Mouse (Mus musculus): Measurements from ENCODE around the gene Actr10. TPM values are rescaled to one million over a fixed set of nuclear protein-coding genes. Genes with fewer than 3 reads are reported as not detected.

Gene Actr10
- polyA plus RNA-seq, 1 experiment, result 112 TPM

GRCm38 (mm10) chr12:70910241-70910720 is 27.4 kb upstream of the Actr10 start:
- DNase-seq (ENCODE audit: low read depth), result peak; percentile 78
- peak; percentile 88 for TF ChIP-seq CTCF (IDR thresholded peaks at IDR 0.05; ENCODE audit: borderline replicate concordance, extremely low read depth, insufficient read depth, insufficient read length)
- TF ChIP-seq POLR2A (IDR thresholded peaks at IDR 0.05; ENCODE audit: borderline replicate concordance, extremely low read depth, insufficient read depth, insufficient read length, poor library complexity, severe bottlenecking), result no peak

- DNase-seq (ENCODE audit: low read depth), result peak; percentile 84
- peak; percentile 95 for TF ChIP-seq CTCF (IDR thresholded peaks at IDR 0.05; ENCODE audit: borderline replicate concordance, extremely low read depth, insufficient read depth, insufficient read length)
- no peak for TF ChIP-seq POLR2A (IDR thresholded peaks at IDR 0.05; ENCODE audit: borderline replicate concordance, extremely low read depth, insufficient read depth, insufficient read length, poor library complexity, severe bottlenecking)
Observed at GRCm38 (mm10) chr12:70911029-70911428, 26.6 kb upstream of the Actr10 start.

- peak; percentile 27 for DNase-seq (ENCODE audit: low read depth)
- TF ChIP-seq CTCF (IDR thresholded peaks at IDR 0.05; ENCODE audit: borderline replicate concordance, extremely low read depth, insufficient read depth, insufficient read length), result no peak
Observed at GRCm38 (mm10) chr12:70911676-70912379, 25.8 kb upstream of the Actr10 start.

GRCm38 (mm10) chr12:70913429-70913828 is 24.2 kb upstream of the Actr10 start:
- DNase-seq (ENCODE audit: low read depth), result peak; percentile 20
- TF ChIP-seq POLR2A (IDR thresholded peaks at IDR 0.05; ENCODE audit: borderline replicate concordance, extremely low read depth, insufficient read depth, insufficient read length, poor library complexity, severe bottlenecking) (no peak), CTCF (IDR thresholded peaks at IDR 0.05; ENCODE audit: borderline replicate concordance, extremely low read depth, insufficient read depth, insufficient read length) (peak; percentile 55; the same call in 1 of the 2 replicates)

- TF ChIP-seq CTCF (IDR thresholded peaks at IDR 0.05; ENCODE audit: borderline replicate concordance, extremely low read depth, insufficient read depth, insufficient read length) (peak; percentile 45; the same call in 1 of the 2 replicates), POLR2A (IDR thresholded peaks at IDR 0.05; ENCODE audit: borderline replicate concordance, extremely low read depth, insufficient read depth, insufficient read length, poor library complexity, severe bottlenecking) (no peak)
- DNase-seq (ENCODE audit: low read depth), result peak; percentile 78
Observed at GRCm38 (mm10) chr12:70914387-70914786, 23.3 kb upstream of the Actr10 start.

- DNase-seq (ENCODE audit: low read depth), result no peak
- TF ChIP-seq CTCF (IDR thresholded peaks at IDR 0.05; ENCODE audit: borderline replicate concordance, extremely low read depth, insufficient read depth, insufficient read length) (no peak), POLR2A (IDR thresholded peaks at IDR 0.05; ENCODE audit: borderline replicate concordance, extremely low read depth, insufficient read depth, insufficient read length, poor library complexity, severe bottlenecking) (no peak)
Observed at GRCm38 (mm10) chr12:70929781-70930180, 7.9 kb upstream of the Actr10 start.

GRCm38 (mm10) chr12:70937150-70937549 is 507 bp upstream of the Actr10 start:
- TF ChIP-seq CTCF (IDR thresholded peaks at IDR 0.05; ENCODE audit: borderline replicate concordance, extremely low read depth, insufficient read depth, insufficient read length) (no peak), POLR2A (IDR thresholded peaks at IDR 0.05; ENCODE audit: borderline replicate concordance, extremely low read depth, insufficient read depth, insufficient read length, poor library complexity, severe bottlenecking) (no peak)
- DNase-seq (ENCODE audit: low read depth), result no peak

- DNase-seq (ENCODE audit: low read depth), result no peak
- no peak for TF ChIP-seq CTCF (IDR thresholded peaks at IDR 0.05; ENCODE audit: borderline replicate concordance, extremely low read depth, insufficient read depth, insufficient read length)
- TF ChIP-seq POLR2A (IDR thresholded peaks at IDR 0.05; ENCODE audit: borderline replicate concordance, extremely low read depth, insufficient read depth, insufficient read length, poor library complexity, severe bottlenecking), result no peak
Observed at GRCm38 (mm10) chr12:70940806-70941205, 3.1 kb downstream of the Actr10 start.

GRCm38 (mm10) chr12:70944181-70944580 is 6.5 kb downstream of the Actr10 start:
- no peak for TF ChIP-seq CTCF (IDR thresholded peaks at IDR 0.05; ENCODE audit: borderline replicate concordance, extremely low read depth, insufficient read depth, insufficient read length)
- TF ChIP-seq POLR2A (IDR thresholded peaks at IDR 0.05; ENCODE audit: borderline replicate concordance, extremely low read depth, insufficient read depth, insufficient read length, poor library complexity, severe bottlenecking), result no peak
- DNase-seq (ENCODE audit: low read depth), result no peak

GRCm38 (mm10) chr12:70946585-70947256 is 9.1 kb downstream of the Actr10 start:
- TF ChIP-seq POLR2A (IDR thresholded peaks at IDR 0.05; ENCODE audit: borderline replicate concordance, extremely low read depth, insufficient read depth, insufficient read length, poor library complexity, severe bottlenecking), result no peak
- TF ChIP-seq CTCF (IDR thresholded peaks at IDR 0.05; ENCODE audit: borderline replicate concordance, extremely low read depth, insufficient read depth, insufficient read length), result no peak
- no peak for DNase-seq (ENCODE audit: low read depth)

- DNase-seq (ENCODE audit: low read depth), result no peak
- TF ChIP-seq POLR2A (IDR thresholded peaks at IDR 0.05; ENCODE audit: borderline replicate concordance, extremely low read depth, insufficient read depth, insufficient read length, poor library complexity, severe bottlenecking), result no peak
- TF ChIP-seq CTCF (IDR thresholded peaks at IDR 0.05; ENCODE audit: borderline replicate concordance, extremely low read depth, insufficient read depth, insufficient read length), result no peak
Observed at GRCm38 (mm10) chr12:70958640-70959039, 21.0 kb downstream of the Actr10 start.

- TF ChIP-seq CTCF (IDR thresholded peaks at IDR 0.05; ENCODE audit: borderline replicate concordance, extremely low read depth, insufficient read depth, insufficient read length) (no peak), POLR2A (IDR thresholded peaks at IDR 0.05; ENCODE audit: borderline replicate concordance, extremely low read depth, insufficient read depth, insufficient read length, poor library complexity, severe bottlenecking) (no peak)
- no peak for DNase-seq (ENCODE audit: low read depth)
Observed at GRCm38 (mm10) chr12:70967581-70967980, 29.9 kb downstream of the Actr10 start.

Measured in brain, embryonic 14.5 days (tissue).